Mouse (Mus musculus) limb, embryonic 12.5 days (tissue): Measurements from ENCODE around the gene Slc7a10. TPM values are rescaled to one million over a fixed set of nuclear protein-coding genes. Genes with fewer than 3 reads are reported as not detected.
"Not testable (repeated sequence)": the region's sequence is repeated elsewhere in the genome, so short reads cannot be mapped to it uniquely, and the experiment has no call there.

Source experiments
- ATAC-seq: fragments of 200-750 bp; cut with Nextera tagmentation; 2 replicates; pipeline ENCODE4 v1.8.0; 2017; ENCODE audit warnings: low read depth, moderate TSS enrichment; ENCODE audit not compliant: insufficient number of reproducible peaks, insufficient read depth, low FRiP score, low TSS enrichment
- H3K27ac ChIP-seq: fragments of 300-500 bp; sonication (generic); 2 replicates; pipeline ENCODE4 v1.5.1; 2016; ENCODE audit warnings: mild to moderate bottlenecking, moderate library complexity
- H3K27me3 ChIP-seq: fragments of 300-500 bp; sonication (generic); 2 replicates; pipeline ENCODE4 v1.6.1; 2016; ENCODE audit warnings: mild to moderate bottlenecking, moderate library complexity
- H3K36me3 ChIP-seq: fragments of 300-500 bp; sonication (generic); 2 replicates; pipeline ENCODE4 v1.6.1; 2016; ENCODE audit warnings: mild to moderate bottlenecking, moderate library complexity
- H3K4me1 ChIP-seq: fragments of 300-500 bp; sonication (generic); replicated peaks from 2 replicates; pipeline ENCODE4 v1.6.1; 2016
- H3K4me2 ChIP-seq: fragments of 300-500 bp; sonication (generic); 2 replicates; pipeline ENCODE4 v1.6.1; 2016; ENCODE audit warnings: mild to moderate bottlenecking, moderate library complexity
- H3K4me3 ChIP-seq: fragments of 300-500 bp; sonication (generic); replicated peaks from 2 replicates; pipeline ENCODE4 v1.5.1; 2016; ENCODE audit warnings: mild to moderate bottlenecking
- H3K9ac ChIP-seq: fragments of 300-500 bp; sonication (generic); replicated peaks from 2 replicates; pipeline ENCODE4 v1.6.1; 2016; ENCODE audit warnings: mild to moderate bottlenecking, moderate library complexity
- H3K9me3 ChIP-seq: fragments of 300-500 bp; sonication (generic); 2 replicates; pipeline ENCODE4 v1.6.1; 2016; ENCODE audit warnings: mild to moderate bottlenecking, moderate library complexity
- WGBS: fragments of 180-500 bp; shearing (Covaris S2); methylation state at CpG from one replicate; pipeline ENCODE4 v1.1.7; 2016; 5-methylcytosine and 5-hydroxymethylcytosine counted together
- polyA plus RNA-seq: library from polyadenylated mRNA; unstranded; fragments of >200 nt; fragmentation: Nextera tagmentation; extraction: Ambion mirVana; gene quantifications from 2 replicates; pipeline ENCODE4 v1.2.1, GENCODE M21; 2016

Slc7a10 gene
- polyA plus RNA-seq, 1 experiment from 2014 or later: 0.38 TPM

DNA sequence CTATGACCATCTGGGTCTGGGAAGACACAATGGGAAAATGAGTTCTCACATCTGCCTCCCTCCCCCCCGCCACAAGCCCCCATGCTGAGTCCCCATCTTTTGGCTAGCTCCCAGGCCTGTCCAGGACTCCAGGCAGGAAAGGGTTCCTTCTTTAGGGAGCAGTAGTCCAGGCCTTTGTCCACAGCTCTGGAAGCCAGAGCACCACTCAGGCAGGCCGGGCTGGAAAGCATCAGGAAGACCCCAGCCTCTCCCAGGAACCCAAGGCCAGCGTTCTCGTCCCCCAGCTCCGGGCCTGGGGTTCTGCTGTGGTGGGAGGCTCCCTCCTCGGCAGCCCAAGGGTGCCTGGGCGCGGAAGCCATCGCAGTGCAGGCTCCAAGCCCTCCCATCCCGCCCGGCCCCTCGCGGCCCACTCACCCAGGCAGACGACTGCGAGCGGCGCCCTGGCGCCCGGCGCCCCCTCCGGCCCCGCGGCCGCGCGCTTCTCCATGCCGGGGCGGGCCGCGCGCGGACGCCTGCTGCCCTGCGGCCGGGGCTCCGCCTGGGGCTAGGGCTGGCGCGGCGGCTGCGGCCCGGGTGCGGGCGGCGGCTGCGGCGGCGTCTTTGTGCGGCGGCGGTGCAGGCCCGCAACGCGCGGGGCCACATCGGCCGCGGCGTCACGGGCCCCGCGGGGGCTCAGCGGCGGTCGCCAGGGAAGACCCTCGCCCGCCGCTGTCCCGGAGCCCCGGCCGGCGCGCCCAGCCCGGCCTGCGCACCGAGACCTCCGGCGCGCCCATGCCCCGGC is 28.4 kb downstream of the Slc7a10 start:
- peak overlapping the region; percentile 70 for H3K27ac ChIP-seq
- peaks cover 11% of the 10 kb centered on the region for H3K4me1 ChIP-seq
- H3K9ac ChIP-seq: peak overlapping the region; percentile 78
- H3K4me2 ChIP-seq: peak overlapping the region; percentile 69
- ATAC-seq: peak; percentile 53
- peaks cover 13% of the 10 kb centered on the region; the same call in 1 of the 2 replicates for H3K27me3 ChIP-seq
- H3K9me3 ChIP-seq: no peaks in the 10 kb centered on the region
- H3K4me3 ChIP-seq: peak overlapping the region; percentile 72
- peaks cover 26% of the 10 kb centered on the region for H3K36me3 ChIP-seq
- WGBS: 1% methylated on average over 69 of the region's 79 CpGs

DNA sequence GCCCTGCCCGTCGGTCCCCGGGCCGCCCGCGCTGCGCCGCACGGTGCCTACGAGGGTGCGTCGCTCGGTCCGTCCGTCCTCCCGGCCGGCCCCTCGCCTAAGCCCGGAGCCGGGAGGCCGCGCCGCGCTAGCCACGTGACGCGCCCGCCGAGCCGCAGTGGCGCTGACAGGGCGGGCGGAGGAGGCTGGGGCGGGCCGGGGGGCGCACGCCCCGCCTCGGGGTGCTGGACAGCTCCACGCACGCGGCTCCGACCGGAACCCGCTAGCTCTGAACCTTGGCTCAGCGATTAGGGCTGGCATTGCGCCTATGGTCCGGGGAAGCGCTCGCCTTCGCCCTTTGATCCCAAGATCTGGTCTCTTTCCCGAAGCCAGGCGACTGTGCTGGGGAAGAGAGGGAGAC is 29.0 kb downstream of the Slc7a10 start, which contains the start of gene Lrp3:
Lrp3 (minus strand) TSS at position 274 of the 400 bp plus-strand sequence.
- H3K9me3 ChIP-seq: no peaks in the 10 kb centered on the region
- peak within 1 kb of the TSS; percentile 69 for H3K4me2 ChIP-seq
- peak; percentile 81 for ATAC-seq
- peaks cover 22% of the 10 kb centered on the region for H3K36me3 ChIP-seq
- WGBS: under 1% methylated on average over 53 of the region's 53 CpGs
- H3K27ac ChIP-seq: peak within 1 kb of the TSS; percentile 70
- peak within 1 kb of the TSS; percentile 72 for H3K4me3 ChIP-seq
- H3K4me1 ChIP-seq: peaks cover 11% of the 10 kb centered on the region
- peaks cover 13% of the 10 kb centered on the region; the same call in 1 of the 2 replicates for H3K27me3 ChIP-seq
- peak within 1 kb of the TSS; percentile 78 for H3K9ac ChIP-seq

GRCm38 (mm10) chr7:35215731-35216130 is 29.5 kb downstream of the Slc7a10 start:
- Histone ChIP-seq H3K36me3 (peaks cover 17% of the 10 kb centered on the region), H3K4me2 (peak overlapping the region; percentile 69), H3K4me1 (peaks cover 11% of the 10 kb centered on the region), H3K9me3 (no peaks in the 10 kb centered on the region), H3K9ac (no peak overlapping the region; the same call in 1 of the 2 replicates), H3K27me3 (peaks cover 13% of the 10 kb centered on the region; the same call in 1 of the 2 replicates), H3K27ac (no peak overlapping the region), H3K4me3 (peak overlapping the region; percentile 72)
- WGBS: 46% methylated on average over 5 of the region's 5 CpGs
- ATAC-seq: no peak

GRCm38 (mm10) chr7:35220694-35221365 is 34.6 kb downstream of the Slc7a10 start:
- no peak overlapping the region for H3K4me2 ChIP-seq
- H3K9ac ChIP-seq: no peak overlapping the region
- no peak overlapping the region for H3K4me3 ChIP-seq
- H3K36me3 ChIP-seq: no peaks in the 10 kb centered on the region
- 77% methylated on average over 9 of the region's 9 CpGs for WGBS
- H3K4me1 ChIP-seq: no peaks in the 10 kb centered on the region
- peaks cover 11% of the 10 kb centered on the region; the same call in 1 of the 2 replicates for H3K27me3 ChIP-seq
- ATAC-seq: no peak
- H3K9me3 ChIP-seq: no peaks in the 10 kb centered on the region
- H3K27ac ChIP-seq: no peak overlapping the region

- WGBS: 72% methylated on average over 3 of the region's 3 CpGs
- no peak overlapping the region for H3K4me3 ChIP-seq
- no peak overlapping the region for H3K27ac ChIP-seq
- H3K9me3 ChIP-seq: 0 out of 2 replicates have a peak, but pooled peaks cover 4% of the 10 kb centered on the region
- H3K27me3 ChIP-seq: no peaks in the 10 kb centered on the region
- H3K36me3 ChIP-seq: no peaks in the 10 kb centered on the region
- H3K4me2 ChIP-seq: no peak overlapping the region
- H3K4me1 ChIP-seq: no peaks in the 10 kb centered on the region
- no peak for ATAC-seq
- H3K9ac ChIP-seq: no peak overlapping the region
Observed at GRCm38 (mm10) chr7:35230333-35230732, 44.1 kb downstream of the Slc7a10 start.

GRCm38 (mm10) chr7:35232796-35233455 is 46.7 kb downstream of the Slc7a10 start:
- no peak for ATAC-seq
- Histone ChIP-seq H3K9ac (0 out of 2 replicates have a peak overlapping the region, but pooled peaks have one; percentile 23), H3K4me3 (no peak overlapping the region), H3K9me3 (0 out of 2 replicates have a peak, but pooled peaks cover 4% of the 10 kb centered on the region), H3K27me3 (no peaks in the 10 kb centered on the region), H3K4me2 (no peak overlapping the region), H3K27ac (no peak overlapping the region), H3K4me1 (no peaks in the 10 kb centered on the region), H3K36me3 (no peaks in the 10 kb centered on the region)
- WGBS: 29% methylated on average over 13 of the region's 13 CpGs

DNA sequence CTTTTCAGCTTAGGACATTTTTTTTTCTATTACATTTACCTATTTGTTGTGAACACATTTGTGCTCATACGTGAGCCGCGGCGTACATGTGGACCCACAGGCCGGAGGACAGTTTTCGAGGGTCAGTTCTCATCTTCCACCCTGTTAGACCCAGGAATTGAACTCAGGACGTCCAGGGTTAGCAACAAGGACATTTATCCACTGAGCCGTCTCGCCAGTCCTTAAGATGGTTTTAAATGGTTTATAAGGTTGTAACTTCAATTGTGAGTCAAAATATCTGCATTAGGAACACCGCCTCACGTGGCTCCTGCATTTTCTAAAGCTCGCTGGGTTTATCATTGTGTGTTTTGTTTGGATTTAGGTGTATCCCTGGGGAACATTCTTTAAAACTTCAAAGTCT is 47.7 kb downstream of the Slc7a10 start:
- H3K4me1 ChIP-seq: no peaks in the 10 kb centered on the region
- H3K9me3 ChIP-seq: 0 out of 2 replicates have a peak, but pooled peaks cover 4% of the 10 kb centered on the region
- peak overlapping the region; percentile 63 for H3K9ac ChIP-seq
- no peaks in the 10 kb centered on the region for H3K36me3 ChIP-seq
- H3K27me3 ChIP-seq: no peaks in the 10 kb centered on the region
- peak overlapping the region; percentile 49 for H3K4me2 ChIP-seq
- no peak for ATAC-seq
- peak overlapping the region; percentile 52 for H3K4me3 ChIP-seq
- peak overlapping the region; percentile 90 for H3K27ac ChIP-seq
- WGBS: 48% methylated on average over 12 of the region's 12 CpGs

GRCm38 (mm10) chr7:35234361-35235245 is 48.4 kb downstream of the Slc7a10 start:
- peak overlapping the region; percentile 63 for H3K9ac ChIP-seq
- H3K27ac ChIP-seq: peak overlapping the region; percentile 95
- H3K9me3 ChIP-seq: 0 out of 2 replicates have a peak, but pooled peaks cover 4% of the 10 kb centered on the region
- no peaks in the 10 kb centered on the region for H3K4me1 ChIP-seq
- H3K4me2 ChIP-seq: peak overlapping the region; percentile 60
- ATAC-seq: peak; percentile 87
- peak overlapping the region; percentile 52 for H3K4me3 ChIP-seq
- H3K27me3 ChIP-seq: no peaks in the 10 kb centered on the region
- no peaks in the 10 kb centered on the region for H3K36me3 ChIP-seq
- under 1% methylated on average over 45 of the region's 45 CpGs for WGBS

- Histone ChIP-seq H3K9me3 (0 out of 2 replicates have a peak, but pooled peaks cover 4% of the 10 kb centered on the region), H3K36me3 (no peaks in the 10 kb centered on the region), H3K4me1 (no peaks in the 10 kb centered on the region), H3K9ac (peak overlapping the region; percentile 60), H3K27ac (peak overlapping the region; percentile 95), H3K4me2 (peak overlapping the region; percentile 60), H3K27me3 (no peaks in the 10 kb centered on the region), H3K4me3 (peak overlapping the region; percentile 52)
- WGBS: 19% methylated on average over 9 of the region's 9 CpGs
- no peak for ATAC-seq
Observed at GRCm38 (mm10) chr7:35235308-35235707, 49.1 kb downstream of the Slc7a10 start.

GRCm38 (mm10) chr7:35237935-35238334 is 51.8 kb downstream of the Slc7a10 start:
- not testable (repeated sequence) for H3K27ac ChIP-seq, H3K4me2 ChIP-seq, H3K9ac ChIP-seq, H3K4me3 ChIP-seq, ATAC-seq, H3K4me1 ChIP-seq, H3K27me3 ChIP-seq, H3K9me3 ChIP-seq, H3K36me3 ChIP-seq
- WGBS: 73% methylated on average over 3 of the region's 3 CpGs
